ENCODE assay signal across 15 mouse cellular contexts in genomic region chr13:101852960-101853359, GRCm38 (mm10).
"Had no signal": no experiment of that assay in that cellular context is flagged by ENCODE, and none has a peak within 500 bp of the region (broad histone marks: within the 10 kb centered on the region; RNA-seq: fewer than 3 reads in every experiment).

No protein-coding gene starts in this region.

- DNase-seq: liver, embryonic 13.5 days; liver, postnatal 0 days; lung, adult 2 months; lung, postnatal 14 days; lung, postnatal 4 days; right cerebral cortex, postnatal 14 days; thymus, adult 2 months; thymus, postnatal 25 days; thymus, postnatal 4 days had no signal

- H3K4me1 ChIP-seq: liver, embryonic 13.5 days; liver, embryonic 15.5 days; midbrain, embryonic 12.5 days; midbrain, embryonic 15.5 days; neural tube, embryonic 12.5 days had no signal

- H3K4me3 ChIP-seq: liver, embryonic 13.5 days; liver, embryonic 15.5 days; lung, embryonic 15.5 days; midbrain, embryonic 12.5 days; midbrain, embryonic 15.5 days; neural tube, embryonic 12.5 days had no signal

- H3K27me3 ChIP-seq: liver, embryonic 13.5 days; liver, embryonic 15.5 days; lung, embryonic 15.5 days; midbrain, embryonic 12.5 days; midbrain, embryonic 15.5 days; neural tube, embryonic 12.5 days had no signal

- ATAC-seq: liver, postnatal 0 days; lung, postnatal 0 days; midbrain, embryonic 15.5 days had no signal

- H3K36me3 ChIP-seq: liver, embryonic 13.5 days; liver, embryonic 15.5 days; lung, embryonic 15.5 days; midbrain, embryonic 12.5 days; midbrain, embryonic 15.5 days; neural tube, embryonic 12.5 days had no signal

- H3K9me3 ChIP-seq: liver, embryonic 13.5 days; liver, embryonic 15.5 days; lung, embryonic 15.5 days; midbrain, embryonic 12.5 days; midbrain, embryonic 15.5 days; neural tube, embryonic 12.5 days had no signal
